Mouse (Mus musculus): Measurements from ENCODE around the gene Gm37240. TPM values are rescaled to one million over a fixed set of nuclear protein-coding genes. Genes with fewer than 3 reads are reported as not detected.
A peak's percentile ranks its signal among the peaks of the same experiment; 100 is the strongest.

Gm37240 gene
- total RNA-seq, 2 experiments from 2014 or later = 1.3 to 1.9 TPM

DNA sequence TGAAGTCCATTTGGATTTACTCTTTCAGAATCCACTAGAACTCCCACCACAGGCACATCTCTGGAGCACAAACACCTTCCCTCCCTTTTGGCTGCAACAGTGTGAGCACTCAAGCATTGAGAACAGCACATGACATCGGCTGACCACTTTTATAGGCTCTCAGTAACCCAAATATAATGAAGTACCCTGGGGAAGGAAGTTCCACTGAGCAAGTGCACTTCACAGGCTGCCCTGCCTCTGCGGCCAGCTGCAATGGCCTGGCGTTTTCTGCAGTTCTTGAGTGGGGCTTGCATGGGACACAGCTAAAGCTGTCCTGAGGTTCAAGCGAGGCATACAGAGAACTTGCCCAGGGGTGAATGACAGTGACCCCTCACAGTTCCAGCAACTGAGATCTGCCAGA is 196.2 kb downstream of the Gm37240 start:
- DNase-seq (ENCODE audit: low spot score in 2 of 2) = no peak

- no peak for DNase-seq (ENCODE audit: low spot score in 2 of 2)
Observed at GRCm38 (mm10) chr3:85688341-85688740, 199.0 kb downstream of the Gm37240 start.

DNA sequence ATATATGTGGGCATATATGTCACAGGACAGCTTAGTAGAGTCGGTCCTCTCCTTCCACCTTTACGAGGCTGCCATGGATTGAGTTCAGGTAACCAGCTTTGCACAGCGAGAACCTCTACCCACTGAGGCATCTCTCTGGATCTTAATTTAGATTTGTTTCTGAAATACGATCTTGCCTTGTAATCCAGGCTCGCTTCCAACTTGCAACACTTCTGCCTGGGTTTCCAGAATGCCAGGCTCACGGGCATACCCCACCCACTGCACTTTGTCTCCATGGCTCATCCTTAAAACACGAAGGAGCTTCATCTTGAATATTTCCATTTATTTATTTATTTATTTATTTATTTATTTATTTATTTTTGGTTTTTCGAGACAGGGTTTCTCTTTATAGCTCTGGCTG is 202.0 kb downstream of the Gm37240 start:
- DNase-seq (ENCODE audit: low spot score in 2 of 2) = no peak

DNA sequence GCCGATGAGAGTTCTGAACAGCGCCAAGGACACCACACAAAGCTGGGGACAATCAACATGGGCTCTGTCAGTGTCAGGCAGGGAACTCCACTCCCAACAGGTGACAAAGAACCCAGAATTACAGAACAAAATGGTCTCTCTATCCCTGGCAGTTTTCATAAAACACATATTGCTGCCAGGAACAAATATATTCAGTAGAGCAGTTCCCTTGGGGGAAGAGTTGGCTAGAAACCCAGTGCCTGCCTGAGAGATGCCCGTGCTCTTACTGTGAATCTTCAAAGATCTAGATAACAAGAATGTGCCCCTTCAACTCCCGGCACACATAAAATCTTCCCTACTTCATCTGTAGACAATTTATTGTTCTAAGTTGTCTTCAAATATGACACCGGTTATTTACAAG is 203.7 kb downstream of the Gm37240 start:
- DNase-seq (ENCODE audit: low spot score in 2 of 2) = peak in 1 of 2 experiments; percentile 65

GRCm38 (mm10) chr3:85681136-85681535 is 206.2 kb downstream of the Gm37240 start:
- no peak for DNase-seq (ENCODE audit: low spot score in 2 of 2)

GRCm38 (mm10) chr3:85679960-85680359 is 207.4 kb downstream of the Gm37240 start:
- DNase-seq (ENCODE audit: low spot score in 2 of 2) = no peak

DNA sequence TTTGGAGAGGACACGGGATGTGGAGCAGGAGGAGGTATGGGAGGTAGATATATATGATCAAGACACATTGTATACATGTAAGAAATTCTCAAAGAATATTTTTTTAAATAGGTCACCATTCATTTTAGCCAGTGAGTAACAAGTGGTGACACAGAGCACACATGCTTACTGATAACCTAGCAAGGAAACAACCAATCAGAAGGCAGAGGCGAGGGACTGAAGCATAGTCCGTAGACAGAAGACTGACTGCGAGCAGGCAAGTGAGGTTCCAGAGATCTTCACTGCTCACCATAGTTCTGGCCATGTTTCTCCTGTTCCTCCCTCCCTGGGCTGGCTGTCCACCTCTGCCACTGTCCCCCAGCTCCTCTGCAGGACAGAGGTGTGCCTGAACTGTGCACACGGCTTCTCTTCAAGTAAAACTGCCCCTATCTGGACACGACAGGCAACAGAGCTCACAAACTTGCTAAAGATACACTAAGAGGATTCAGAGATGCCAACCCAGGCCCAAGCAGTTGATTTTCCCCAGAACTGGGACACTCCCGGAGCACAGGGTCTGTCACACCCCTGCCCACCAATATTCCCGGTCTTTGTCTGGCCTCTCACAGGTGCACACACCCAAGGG is 207.9 kb downstream of the Gm37240 start:
- DNase-seq (ENCODE audit: low spot score in 2 of 2) = no peak

DNA sequence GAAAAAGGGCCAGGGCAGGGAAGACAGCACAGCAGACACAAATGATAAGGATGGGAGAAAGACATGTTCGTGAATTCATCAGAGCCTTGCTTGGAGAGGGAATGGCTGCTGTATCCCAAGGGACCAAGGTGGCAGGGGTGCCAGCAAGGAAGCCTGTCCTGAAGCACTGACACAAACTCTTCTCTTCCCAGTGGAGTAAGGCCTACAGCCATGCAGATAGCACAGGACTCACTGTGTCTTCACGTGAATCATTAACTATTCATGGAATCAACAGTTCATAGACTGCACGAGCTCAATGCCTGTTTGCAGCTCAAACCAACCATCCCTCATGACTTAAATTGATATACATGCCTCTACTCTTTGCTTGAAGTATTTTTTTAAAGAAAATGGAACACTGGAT is 209.4 kb downstream of the Gm37240 start:
- no peak for DNase-seq (ENCODE audit: low spot score in 2 of 2)

DNA sequence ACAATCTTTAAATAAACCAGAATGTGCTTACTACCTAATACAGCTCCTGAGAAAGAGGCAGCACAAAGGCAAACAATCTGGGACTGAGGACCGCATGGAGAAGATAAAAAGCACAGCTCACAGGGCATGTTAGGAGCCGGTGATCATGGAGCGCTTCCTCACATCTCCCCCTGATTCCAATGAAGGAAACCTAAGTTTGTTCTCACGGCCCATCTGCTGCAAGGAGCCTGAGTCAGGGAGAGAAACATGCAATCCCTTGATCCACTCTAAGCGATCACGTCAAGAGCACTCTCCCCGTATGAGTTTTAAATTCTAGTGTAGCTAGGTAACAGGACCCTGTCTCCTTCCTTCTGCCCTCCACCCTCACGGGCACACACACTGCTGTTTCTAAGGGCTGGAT is 210.2 kb downstream of the Gm37240 start:
- no peak for DNase-seq (ENCODE audit: low spot score in 2 of 2)

DNA sequence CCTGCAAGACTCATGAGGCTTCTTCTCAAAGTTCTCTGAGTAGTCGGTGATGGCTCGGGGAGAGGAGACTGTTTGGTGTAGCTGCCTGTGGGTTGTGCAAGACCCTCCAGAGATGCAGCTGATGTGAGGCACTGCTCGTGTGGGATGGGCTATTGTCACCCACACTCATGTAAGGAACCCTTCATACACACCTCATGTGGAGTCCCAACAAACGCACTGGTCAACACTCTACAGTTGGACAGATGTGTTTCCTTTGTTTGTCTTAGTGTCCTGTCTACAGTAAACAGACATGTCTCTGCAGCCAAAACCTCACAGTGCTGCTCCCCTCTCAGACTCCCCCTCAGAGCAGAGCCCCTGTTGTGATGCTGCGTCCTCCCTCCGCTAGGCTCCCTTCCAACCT is 217.5 kb downstream of the Gm37240 start:
- no peak for DNase-seq (ENCODE audit: low spot score in 2 of 2)

- no peak for DNase-seq (ENCODE audit: low spot score in 2 of 2)
Observed at GRCm38 (mm10) chr3:85667683-85668082, 219.6 kb downstream of the Gm37240 start.

- DNase-seq (ENCODE audit: low spot score in 2 of 2) = no peak
Observed at GRCm38 (mm10) chr3:85666736-85667135, 220.6 kb downstream of the Gm37240 start.

DNA sequence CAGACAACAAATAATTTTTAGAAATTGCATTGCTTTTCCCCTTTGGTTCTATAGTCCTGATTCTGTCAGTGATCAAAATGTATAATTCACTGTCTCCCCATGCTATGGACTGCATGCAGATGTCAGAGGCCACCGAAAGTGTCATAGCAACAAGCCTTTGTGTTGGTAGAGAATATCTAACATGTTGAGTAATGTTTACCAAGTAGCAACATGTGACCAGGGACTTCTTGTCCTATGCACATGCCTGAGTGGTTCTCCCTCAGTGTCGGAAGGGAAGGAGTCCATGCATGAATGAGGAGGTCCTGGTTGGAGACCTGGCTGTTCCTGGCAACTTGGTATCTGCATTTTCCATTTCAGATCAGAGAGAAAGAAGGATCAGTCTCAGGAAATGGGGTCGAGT is 221.2 kb downstream of the Gm37240 start:
- no peak for DNase-seq (ENCODE audit: low spot score in 2 of 2)

GRCm38 (mm10) chr3:85664591-85665171 is 222.6 kb downstream of the Gm37240 start:
- peak; percentile 64 to 88 for DNase-seq (ENCODE audit: low spot score in 2 of 2)

- DNase-seq (ENCODE audit: low spot score in 2 of 2) = no peak
Observed at GRCm38 (mm10) chr3:85663826-85664225, 223.5 kb downstream of the Gm37240 start.

GRCm38 (mm10) chr3:85661926-85662813 is 225.1 kb downstream of the Gm37240 start:
- DNase-seq (ENCODE audit: low spot score in 2 of 2) = no peak

DNA sequence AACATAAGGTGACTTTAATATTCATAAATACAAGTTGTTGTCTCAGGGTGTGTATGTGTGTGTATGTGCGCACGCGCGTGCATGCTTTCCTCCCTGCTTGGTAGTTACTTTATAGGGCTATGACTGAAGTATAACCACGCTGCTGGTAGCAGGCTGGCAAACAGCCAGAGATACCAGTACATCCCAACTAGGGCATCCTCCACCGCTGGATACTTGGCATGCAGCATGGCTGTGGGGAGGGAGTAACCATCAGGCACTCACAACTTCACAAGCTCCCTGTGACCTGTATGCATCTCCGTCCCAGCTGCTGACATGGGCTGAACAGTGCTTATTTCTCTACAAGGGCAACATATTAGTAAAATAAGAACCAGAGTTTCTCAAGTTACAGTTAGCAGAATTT is 227.6 kb downstream of the Gm37240 start:
- DNase-seq (ENCODE audit: low spot score in 2 of 2) = no peak

DNA sequence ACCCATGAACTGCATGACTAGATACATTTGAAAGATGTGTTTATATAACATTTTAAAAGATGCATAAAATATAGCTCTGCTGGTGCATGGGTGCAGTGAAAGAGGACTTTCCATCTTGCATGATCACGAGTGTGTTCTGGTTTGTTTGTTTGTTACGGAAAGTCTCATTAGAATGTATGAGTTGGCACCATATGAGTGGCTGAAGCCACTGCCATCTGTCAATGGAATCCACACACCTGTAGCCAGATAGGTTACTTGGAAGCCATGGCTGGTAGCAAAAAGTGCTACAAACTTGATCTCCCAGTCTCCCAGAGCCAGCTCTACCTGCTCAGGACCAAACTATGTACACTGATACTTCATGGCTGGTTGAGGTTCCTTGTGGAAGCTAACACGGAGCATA is 231.8 kb downstream of the Gm37240 start:
- DNase-seq (ENCODE audit: low spot score in 2 of 2) = no peak

DNA sequence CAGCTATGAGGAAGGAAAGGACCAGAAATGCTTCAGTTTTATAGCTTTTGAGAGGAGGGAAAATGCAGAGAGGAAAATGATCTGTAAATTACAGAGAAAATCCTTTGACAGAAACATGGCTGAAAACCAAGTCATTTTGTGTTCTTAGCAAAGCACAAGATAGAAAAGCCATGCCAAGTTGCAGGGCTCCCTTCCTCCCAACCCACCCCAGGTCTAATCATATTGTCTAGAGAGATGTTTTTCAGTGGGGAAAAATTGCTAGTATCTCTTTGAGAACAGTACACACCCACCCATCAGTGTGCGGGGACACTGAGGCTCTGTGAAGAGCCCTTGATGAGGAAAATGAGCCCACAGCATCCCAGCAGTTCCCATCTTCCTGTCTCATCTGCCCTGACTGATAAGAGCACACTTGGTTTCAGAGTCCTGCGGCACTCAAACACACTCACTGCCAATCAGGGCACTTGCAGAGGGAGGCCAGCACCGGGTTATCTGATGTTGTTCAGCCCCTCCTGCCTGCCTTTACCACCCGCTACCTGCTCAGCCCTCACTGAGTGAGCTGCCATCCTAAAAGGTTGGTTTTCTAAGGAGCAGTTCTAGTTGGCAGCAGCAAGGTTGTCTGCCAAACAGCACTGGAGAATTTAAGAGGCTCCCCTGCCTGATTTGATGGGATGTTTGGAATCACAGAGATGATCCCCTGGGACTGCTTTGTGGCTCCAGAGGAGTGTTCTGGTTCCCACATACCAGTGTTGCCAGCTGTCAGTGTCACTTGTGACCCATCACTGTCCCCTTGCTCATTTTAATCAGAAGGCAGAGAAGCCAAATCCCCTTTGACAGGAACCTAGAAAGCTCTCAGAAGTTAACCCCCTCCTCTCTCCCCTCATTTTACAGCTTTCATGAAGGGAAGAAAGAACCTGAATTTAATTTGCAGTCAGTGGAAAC is 234.3 kb downstream of the Gm37240 start:
- peak in 1 of 2 experiments; percentile 56 for DNase-seq (ENCODE audit: low spot score in 2 of 2)

GRCm38 (mm10) chr3:85649176-85649575 is 238.1 kb downstream of the Gm37240 start:
- DNase-seq (ENCODE audit: low spot score in 2 of 2) = no peak

DNA sequence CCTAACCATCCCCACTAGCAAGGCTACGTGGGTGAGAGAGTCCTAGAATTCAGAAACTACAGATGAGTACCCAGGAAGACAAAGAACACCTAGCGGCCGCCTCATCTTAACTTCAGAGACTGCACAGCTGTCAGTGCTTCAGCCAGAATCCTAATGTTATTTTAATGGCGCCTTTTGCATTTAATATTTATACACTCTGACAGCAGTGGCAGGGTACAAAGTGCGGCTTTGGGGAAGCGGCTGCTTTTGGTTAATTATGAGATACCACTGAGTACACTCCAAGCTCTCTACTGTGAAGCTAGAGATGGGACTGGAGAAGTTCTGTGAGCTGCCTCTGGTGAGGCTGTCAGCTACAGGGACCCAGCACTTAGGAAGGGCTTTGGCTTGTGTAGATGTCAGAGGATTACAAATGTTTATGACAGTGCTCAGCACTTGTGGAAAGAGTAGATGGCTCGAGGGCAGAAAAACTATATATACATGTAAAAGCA is 241.8 kb downstream of the Gm37240 start:
- no peak for DNase-seq (ENCODE audit: low spot score in 2 of 2)
